Mouse (Mus musculus): ENCODE data around the gene Sh2d1b2. TPM values are rescaled to one million over a fixed set of nuclear protein-coding genes. Genes with fewer than 3 reads are reported as not detected.
"Not testable (repeated sequence)": the region's sequence is repeated elsewhere in the genome, so short reads cannot be mapped to it uniquely, and the experiment has no call there.

Gene Sh2d1b2
- polyA plus RNA-seq (2016; fragmentation: Nextera tagmentation; extraction: Ambion mirVana), result not detected in 2 replicates

DNA sequence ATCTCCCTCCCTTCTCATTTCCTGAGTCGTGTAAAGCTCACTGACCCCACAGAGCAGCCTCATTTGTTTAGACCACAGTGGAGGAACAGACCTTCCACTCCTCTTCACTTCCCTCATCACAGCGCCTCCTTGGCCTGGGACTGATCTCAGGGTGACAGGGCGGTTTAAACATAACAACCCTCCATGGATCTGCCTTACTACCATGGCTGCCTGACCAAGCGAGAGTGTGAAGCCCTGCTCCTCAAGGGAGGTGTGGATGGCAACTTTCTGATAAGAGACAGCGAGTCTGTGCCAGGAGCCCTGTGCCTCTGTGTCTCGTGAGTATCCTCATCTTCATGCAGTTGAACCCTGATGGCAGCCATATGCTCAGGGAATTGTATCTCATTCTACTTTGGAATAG lies at the start of gene Sh2d1b2:
TSS of gene Sh2d1b2 (plus strand) at position 62 of the 400 bp plus-strand sequence.
- H3K9me3 ChIP-seq; H3K4me3 ChIP-seq; H3K27me3 ChIP-seq (replicated peaks); H3K27ac ChIP-seq; H3K36me3 ChIP-seq; H3K4me2 ChIP-seq (replicated peaks); H3K4me1 ChIP-seq; H3K9ac ChIP-seq; ATAC-seq (ENCODE audit: low FRiP score, low read depth): not testable (repeated sequence)
- WGBS, result 77% methylated on average over 6 of the region's 6 CpGs

DNA sequence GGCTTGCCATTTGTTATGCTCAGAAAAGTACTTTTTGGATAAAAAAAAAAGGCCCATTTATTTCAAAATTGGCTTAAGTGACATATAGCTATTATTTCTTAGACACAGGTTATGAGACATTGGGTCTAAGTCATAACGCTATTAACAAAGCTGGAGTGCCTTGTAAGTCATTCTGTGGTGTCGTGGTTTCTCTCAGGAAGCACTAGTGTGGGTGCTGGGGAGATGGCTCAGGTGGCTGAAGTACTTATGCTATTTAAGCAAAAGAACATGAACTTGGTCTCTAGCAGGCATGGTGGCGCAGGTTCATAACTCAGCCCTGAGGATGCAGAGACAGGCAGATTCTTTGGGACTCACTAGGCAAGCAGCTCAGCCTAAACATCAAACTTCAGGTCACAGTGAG lies 47.4 kb upstream of the Sh2d1b2 start:
- WGBS, result 94% methylated on average over 3 of the region's 3 CpGs
- no peak for ATAC-seq (ENCODE audit: low FRiP score, low read depth)
- H3K9ac ChIP-seq, result no peak overlapping the region

DNA sequence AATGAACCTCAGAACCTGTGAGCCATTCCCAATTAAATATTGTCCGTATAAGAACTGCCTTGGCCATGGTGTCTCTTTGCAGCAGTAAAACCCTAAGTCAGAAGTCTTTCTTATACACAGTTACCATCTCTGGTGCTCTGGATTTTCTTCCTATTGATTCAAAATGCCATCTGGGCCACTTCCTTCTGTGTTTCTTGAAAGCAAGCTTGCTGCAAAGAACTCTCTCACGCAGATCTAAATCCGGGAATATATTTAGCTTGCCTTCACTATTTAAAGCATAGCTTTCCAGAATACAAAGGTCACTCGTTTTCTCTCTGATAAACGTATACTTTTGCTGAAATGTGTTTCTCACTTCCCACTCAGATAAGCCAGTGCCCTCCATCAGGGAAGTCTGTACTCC lies 46.0 kb upstream of the Sh2d1b2 start:
- no peak for ATAC-seq (ENCODE audit: low FRiP score, low read depth)
- Histone ChIP-seq H3K9ac (no peak overlapping the region), H3K9me3 (no peaks in the 10 kb centered on the region), H3K4me3 (no peak overlapping the region), H3K4me1 (no peaks in the 10 kb centered on the region), H3K36me3 (no peaks in the 10 kb centered on the region), H3K27me3 (replicated peaks) (no peaks in the 10 kb centered on the region), H3K27ac (no peak overlapping the region), H3K4me2 (replicated peaks) (no peak overlapping the region)
- WGBS, result 87% methylated on average over 5 of the region's 5 CpGs

More for the DNA sequence above, 47.4 kb upstream of the Sh2d1b2 start:
- Histone ChIP-seq H3K4me3 (no peak overlapping the region), H3K27me3 (replicated peaks) (no peaks in the 10 kb centered on the region), H3K4me2 (replicated peaks) (no peak overlapping the region), H3K9me3 (no peaks in the 10 kb centered on the region), H3K4me1 (no peaks in the 10 kb centered on the region), H3K27ac (no peak overlapping the region), H3K36me3 (no peaks in the 10 kb centered on the region)

DNA sequence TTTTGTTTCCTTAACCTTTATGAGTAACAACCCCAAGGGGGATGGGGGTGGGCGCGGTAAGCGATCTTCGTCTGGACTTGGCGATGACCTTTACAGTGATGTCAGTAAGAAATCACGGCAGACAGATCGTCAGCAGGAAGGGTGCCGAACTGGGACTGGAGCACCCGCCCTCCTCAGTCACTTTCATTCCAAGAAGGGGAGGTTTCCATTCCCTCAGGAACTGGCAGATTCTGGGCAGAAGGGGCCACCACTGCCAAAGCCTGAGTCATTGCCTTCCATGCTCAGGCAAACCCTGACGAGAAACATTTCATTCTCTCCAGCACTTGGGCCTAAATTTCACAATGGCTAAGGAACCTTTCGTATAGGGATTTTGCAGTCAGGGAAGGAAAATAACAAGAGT lies 43.9 kb upstream of the Sh2d1b2 start:
- ATAC-seq (ENCODE audit: low FRiP score, low read depth), result no peak
- Histone ChIP-seq H3K4me1 (no peaks in the 10 kb centered on the region), H3K27me3 (replicated peaks) (no peaks in the 10 kb centered on the region), H3K9me3 (no peaks in the 10 kb centered on the region), H3K27ac (no peak overlapping the region), H3K36me3 (peaks cover 11% of the 10 kb centered on the region), H3K4me3 (no peak overlapping the region), H3K4me2 (replicated peaks) (no peak overlapping the region), H3K9ac (no peak overlapping the region)
- WGBS, result 82% methylated on average over 11 of the region's 11 CpGs

DNA sequence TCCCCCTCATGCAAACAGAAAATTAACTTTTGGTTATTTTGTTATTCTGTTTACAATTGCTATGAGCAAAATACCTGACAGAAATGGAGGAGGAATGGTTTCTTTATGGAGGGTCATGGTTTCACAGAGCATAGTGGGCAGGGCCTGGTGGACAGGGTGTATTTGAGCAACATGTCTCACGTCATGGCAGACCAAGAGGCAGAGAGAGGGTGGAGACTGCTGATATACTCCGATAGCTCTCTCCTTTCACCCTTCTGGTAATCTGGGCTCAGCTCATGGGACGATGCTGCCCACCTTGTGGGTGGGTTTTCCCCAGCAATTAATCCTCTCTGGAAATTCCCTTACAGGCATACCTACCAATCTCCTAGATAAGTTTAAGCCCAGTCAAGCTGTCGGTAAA lies 42.3 kb upstream of the Sh2d1b2 start:
- WGBS, result 92% methylated on average over 4 of the region's 4 CpGs
- H3K4me3 ChIP-seq, result no peak overlapping the region
- H3K27me3 ChIP-seq (replicated peaks), result no peaks in the 10 kb centered on the region
- no peaks in the 10 kb centered on the region for H3K9me3 ChIP-seq
- peaks cover 25% of the 10 kb centered on the region for H3K36me3 ChIP-seq
- no peak overlapping the region for H3K9ac ChIP-seq
- H3K4me2 ChIP-seq (replicated peaks), result no peak overlapping the region
- H3K4me1 ChIP-seq, result no peaks in the 10 kb centered on the region
- no peak for ATAC-seq (ENCODE audit: low FRiP score, low read depth)
- no peak overlapping the region for H3K27ac ChIP-seq

DNA sequence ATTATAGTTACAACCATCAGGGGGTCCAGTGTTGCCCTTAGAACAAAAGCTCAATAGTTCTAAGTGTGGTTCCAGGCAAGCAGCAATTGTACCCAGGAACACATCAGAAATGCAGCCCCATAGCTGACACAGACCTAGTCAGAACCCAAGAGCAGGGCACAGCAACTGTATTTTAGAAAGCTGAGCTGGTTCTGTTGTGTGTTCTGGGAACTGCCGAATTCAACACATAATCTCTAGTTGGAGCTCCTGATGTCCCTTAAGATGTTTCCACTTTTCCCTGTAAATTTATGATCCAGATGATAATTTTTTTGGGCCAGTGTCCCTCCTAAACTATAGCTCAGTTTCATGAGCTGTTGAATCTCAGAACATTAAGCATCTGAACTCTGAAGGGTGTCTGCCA lies 40.6 kb upstream of the Sh2d1b2 start:
- ATAC-seq (ENCODE audit: low FRiP score, low read depth), result no peak
- Histone ChIP-seq H3K4me2 (replicated peaks) (no peak overlapping the region), H3K9ac (no peak overlapping the region), H3K4me1 (no peaks in the 10 kb centered on the region), H3K36me3 (peaks cover 40% of the 10 kb centered on the region), H3K9me3 (no peaks in the 10 kb centered on the region), H3K27ac (no peak overlapping the region), H3K4me3 (no peak overlapping the region), H3K27me3 (replicated peaks) (no peaks in the 10 kb centered on the region)
- 93% methylated on average over 1 of the region's 1 CpGs for WGBS

DNA sequence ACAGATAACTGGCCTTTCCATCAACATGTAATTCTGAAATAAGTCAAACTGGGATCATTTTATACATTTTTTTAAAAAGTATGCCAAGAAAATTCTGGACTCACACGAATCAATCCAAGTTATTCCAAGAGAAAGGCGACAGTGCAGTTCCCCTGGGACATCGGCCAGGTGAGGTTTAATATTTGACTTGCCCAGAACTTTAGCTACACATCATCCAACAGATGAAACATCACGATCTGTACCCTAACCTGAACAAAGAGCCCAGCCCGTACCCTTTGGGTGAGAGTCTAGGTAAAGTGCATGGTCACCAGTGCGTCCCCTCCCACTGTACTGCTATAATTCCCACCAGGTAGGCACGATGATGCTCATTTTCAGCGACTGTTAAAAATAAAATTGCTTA lies 36.3 kb upstream of the Sh2d1b2 start:
- no peaks in the 10 kb centered on the region for H3K27me3 ChIP-seq (replicated peaks)
- no peak overlapping the region for H3K4me3 ChIP-seq
- no peak overlapping the region for H3K27ac ChIP-seq
- H3K4me1 ChIP-seq, result no peaks in the 10 kb centered on the region
- H3K4me2 ChIP-seq (replicated peaks), result no peak overlapping the region
- ATAC-seq (ENCODE audit: low FRiP score, low read depth), result no peak
- WGBS, result 95% methylated on average over 8 of the region's 8 CpGs
- H3K9ac ChIP-seq, result no peak overlapping the region
- H3K9me3 ChIP-seq, result no peaks in the 10 kb centered on the region
- peaks cover 74% of the 10 kb centered on the region for H3K36me3 ChIP-seq

DNA sequence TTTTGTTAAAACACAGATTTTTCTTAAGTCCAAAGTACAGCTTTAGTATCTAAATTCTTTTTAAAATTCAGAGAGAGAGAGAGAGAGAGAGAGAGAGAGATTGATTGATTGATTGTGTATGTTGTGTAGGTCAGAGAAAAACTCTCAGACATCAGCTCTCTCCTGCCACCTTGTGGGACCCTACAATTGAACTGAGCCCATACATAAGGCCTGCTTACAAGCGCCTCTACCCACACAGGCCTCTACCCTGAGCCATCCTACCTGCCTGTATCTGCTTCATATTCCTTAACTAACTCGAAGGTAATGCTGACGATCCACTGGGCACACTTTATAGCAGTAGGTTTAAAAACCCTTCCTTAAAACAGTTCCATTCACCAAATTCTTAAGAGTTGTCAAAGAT lies 32.2 kb upstream of the Sh2d1b2 start:
- WGBS, result 81% methylated on average over 3 of the region's 3 CpGs
- H3K9me3 ChIP-seq, result no peaks in the 10 kb centered on the region
- no peak for ATAC-seq (ENCODE audit: low FRiP score, low read depth)
- no peak overlapping the region for H3K4me2 ChIP-seq (replicated peaks)
- H3K27me3 ChIP-seq (replicated peaks), result no peaks in the 10 kb centered on the region
- H3K27ac ChIP-seq, result no peak overlapping the region
- H3K4me3 ChIP-seq, result no peak overlapping the region
- no peaks in the 10 kb centered on the region for H3K4me1 ChIP-seq
- H3K36me3 ChIP-seq, result peaks cover 67% of the 10 kb centered on the region
- H3K9ac ChIP-seq, result no peak overlapping the region

DNA sequence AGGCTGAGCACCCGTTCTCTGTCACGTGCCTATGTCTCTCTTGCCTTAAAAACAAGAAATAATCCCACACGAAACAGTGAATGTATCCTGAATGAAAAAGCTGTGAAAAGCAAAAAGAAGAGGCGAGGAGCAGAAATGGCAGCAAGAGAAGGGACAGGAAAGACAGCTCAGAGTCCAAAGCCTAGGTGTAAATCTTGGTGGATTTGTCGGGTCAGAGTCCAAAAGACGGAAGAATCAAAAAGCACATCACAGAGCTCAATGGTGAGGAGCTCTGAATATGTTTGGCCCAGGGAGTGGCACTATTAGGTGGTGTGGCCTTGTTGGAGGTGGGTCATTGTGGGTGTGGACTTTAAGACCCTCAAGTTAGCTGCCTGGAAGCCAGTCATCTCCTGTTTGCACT lies 26.2 kb upstream of the Sh2d1b2 start:
- Histone ChIP-seq H3K36me3 (peaks cover 59% of the 10 kb centered on the region), H3K27ac (no peak overlapping the region), H3K9me3 (no peaks in the 10 kb centered on the region), H3K9ac (no peak overlapping the region), H3K27me3 (replicated peaks) (no peaks in the 10 kb centered on the region), H3K4me1 (no peaks in the 10 kb centered on the region), H3K4me2 (replicated peaks) (no peak overlapping the region), H3K4me3 (no peak overlapping the region)
- ATAC-seq (ENCODE audit: low FRiP score, low read depth), result no peak
- WGBS, result 92% methylated on average over 6 of the region's 6 CpGs

DNA sequence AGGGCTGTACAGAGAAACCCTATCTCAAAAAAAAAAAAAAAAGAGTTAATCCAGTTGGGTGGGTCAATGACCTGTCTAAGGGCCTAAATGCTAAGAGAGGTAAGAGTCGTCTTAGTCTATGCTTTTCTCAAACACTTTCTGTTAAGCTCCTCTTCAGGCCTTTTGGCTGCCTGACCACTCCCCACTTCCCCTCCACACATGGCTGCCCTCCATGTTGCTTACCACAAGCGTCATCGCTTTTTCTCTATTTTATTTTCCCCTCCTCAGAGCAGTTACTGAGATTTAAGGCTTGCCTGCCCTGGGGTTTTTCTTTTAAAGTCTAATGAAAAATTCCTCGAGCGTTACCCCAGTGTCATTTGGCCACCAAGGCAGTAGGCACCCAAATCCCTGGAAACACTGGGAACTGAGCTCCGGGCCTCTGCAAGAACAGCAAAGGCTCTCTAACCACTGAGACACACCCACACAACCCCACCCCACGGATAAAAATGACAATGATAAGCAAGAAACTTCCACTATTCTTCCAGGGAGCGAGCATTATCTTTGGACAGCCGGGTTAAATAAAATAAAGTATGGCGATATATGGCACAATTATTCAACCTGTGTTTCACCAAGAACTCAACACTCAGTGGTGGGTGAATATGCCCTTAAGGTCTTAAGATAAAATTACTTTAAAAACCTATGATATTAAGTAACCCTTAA lies 19.2 kb upstream of the Sh2d1b2 start:
- no peak for ATAC-seq (ENCODE audit: low FRiP score, low read depth)
- Histone ChIP-seq H3K27me3 (replicated peaks) (no peaks in the 10 kb centered on the region), H3K27ac (no peak overlapping the region), H3K4me2 (replicated peaks) (no peak overlapping the region), H3K9ac (no peak overlapping the region), H3K36me3 (peaks cover 19% of the 10 kb centered on the region), H3K9me3 (no peaks in the 10 kb centered on the region), H3K4me3 (no peak overlapping the region), H3K4me1 (peaks cover 8% of the 10 kb centered on the region)
- WGBS, result 93% methylated on average over 10 of the region's 10 CpGs

DNA sequence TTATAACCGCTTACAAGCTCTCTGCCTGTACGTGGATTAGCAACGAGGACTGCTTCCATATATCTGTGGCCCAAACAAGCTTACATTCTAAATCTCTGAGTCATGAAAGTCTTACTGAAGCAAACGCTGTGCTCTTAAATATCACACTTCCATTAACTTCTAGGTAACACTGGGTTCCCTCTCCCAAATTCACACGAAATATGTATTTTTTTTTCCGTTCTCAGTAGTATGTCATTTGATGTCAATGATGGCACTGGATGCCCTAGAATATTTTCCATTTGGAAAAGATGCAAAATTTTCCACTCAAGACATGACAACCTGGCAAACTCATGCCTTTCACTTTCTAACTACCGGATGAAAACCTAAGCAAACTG lies 18.2 kb upstream of the Sh2d1b2 start:
- WGBS, result 45% methylated on average over 7 of the region's 7 CpGs
- H3K27ac ChIP-seq, result no peak overlapping the region
- no peak for ATAC-seq (ENCODE audit: low FRiP score, low read depth)

DNA sequence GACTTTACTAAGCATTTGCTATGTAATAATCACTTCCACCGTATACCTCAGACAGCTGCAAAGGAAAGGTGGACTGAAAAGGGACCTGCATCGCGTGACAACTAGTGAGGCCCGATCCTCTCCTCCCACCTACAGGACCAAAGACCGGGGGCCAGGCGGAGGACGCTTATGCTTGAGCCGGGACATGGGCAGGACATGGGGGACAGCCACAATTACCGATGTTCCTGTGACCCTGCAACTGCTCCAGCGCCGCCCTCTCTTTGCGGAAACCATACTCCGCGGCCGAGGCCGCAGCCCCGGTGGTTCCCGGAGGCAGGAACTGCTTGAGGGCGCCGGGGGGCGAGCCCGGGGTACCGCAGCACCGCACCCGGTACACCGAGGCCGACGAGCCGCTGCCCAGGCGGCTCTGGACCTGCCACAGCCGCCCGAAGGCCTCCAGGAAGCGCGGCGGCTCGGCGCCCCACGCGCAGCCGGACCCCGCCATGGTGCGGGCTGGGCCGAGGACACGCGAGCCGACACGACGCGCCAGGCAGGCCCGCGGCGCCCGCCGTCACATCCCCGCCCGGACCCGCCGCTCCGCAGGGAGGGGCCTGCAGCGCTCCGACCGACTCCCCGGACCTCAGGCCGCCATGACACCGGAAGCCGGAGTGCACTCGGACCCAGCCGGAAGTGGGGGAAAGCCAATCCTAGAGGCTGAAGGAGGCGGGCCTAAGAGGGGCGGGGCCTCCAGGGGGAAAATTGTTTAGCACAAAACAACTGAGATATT lies 17.6 kb upstream of the Sh2d1b2 start, which contains the start of gene Uhmk1:
TSS of gene Uhmk1 (minus strand) at position 641 of the 766 bp plus-strand sequence.
- Histone ChIP-seq H3K4me2 (replicated peaks) (peak within 1 kb of the TSS; percentile 81), H3K27me3 (replicated peaks) (no peaks in the 10 kb centered on the region), H3K4me3 (peak within 1 kb of the TSS; percentile 99), H3K36me3 (peaks cover 15% of the 10 kb centered on the region; the same call in 1 of the 2 replicates), H3K27ac (peak within 1 kb of the TSS; percentile 64), H3K9ac (peak within 1 kb of the TSS; percentile 93), H3K9me3 (no peaks in the 10 kb centered on the region), H3K4me1 (peaks cover 8% of the 10 kb centered on the region)
- under 1% methylated on average over 70 of the region's 70 CpGs for WGBS
- ATAC-seq (ENCODE audit: low FRiP score, low read depth), result peak; percentile 100

More for the DNA sequence above, 18.2 kb upstream of the Sh2d1b2 start:
- no peaks in the 10 kb centered on the region for H3K9me3 ChIP-seq
- peak overlapping the region; percentile 99 for H3K4me3 ChIP-seq
- H3K4me2 ChIP-seq (replicated peaks), result peak overlapping the region; percentile 81
- H3K9ac ChIP-seq, result peak overlapping the region; percentile 93
- H3K36me3 ChIP-seq, result peaks cover 15% of the 10 kb centered on the region; the same call in 1 of the 2 replicates
- H3K4me1 ChIP-seq, result peaks cover 8% of the 10 kb centered on the region
- no peaks in the 10 kb centered on the region for H3K27me3 ChIP-seq (replicated peaks)
